Mouse (Mus musculus): ENCODE results near the gene Sdsl. TPM values are rescaled to one million over a fixed set of nuclear protein-coding genes. Genes with fewer than 3 reads are reported as not detected.

Gene Sdsl
- polyA plus RNA-seq (2012; rRNA removed), result 29.6 and 33.0 TPM in 2 replicates

DNA sequence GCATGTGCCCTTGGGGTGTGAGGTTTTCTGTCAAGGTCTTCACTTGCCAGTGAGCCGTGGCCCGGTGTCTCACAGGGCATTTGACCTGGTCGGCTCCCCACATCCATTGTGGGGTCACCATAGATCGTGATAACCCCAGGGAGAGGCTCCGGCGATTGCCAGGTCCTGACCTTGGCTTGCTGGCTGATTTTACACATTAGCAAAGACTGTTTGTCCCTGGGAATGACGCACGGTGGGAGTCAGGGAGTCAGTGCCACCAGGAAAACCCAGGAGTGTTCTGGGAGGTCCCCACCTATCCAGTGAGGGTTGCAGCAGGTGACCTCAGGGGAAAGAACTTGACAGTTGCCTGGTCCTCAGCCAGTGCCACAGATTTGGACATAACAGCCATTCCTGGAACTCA, at the start of gene Sdsl:
Gene Sdsl (minus strand): TSS at position 41 of the 400 bp plus-strand sequence.

DNA sequence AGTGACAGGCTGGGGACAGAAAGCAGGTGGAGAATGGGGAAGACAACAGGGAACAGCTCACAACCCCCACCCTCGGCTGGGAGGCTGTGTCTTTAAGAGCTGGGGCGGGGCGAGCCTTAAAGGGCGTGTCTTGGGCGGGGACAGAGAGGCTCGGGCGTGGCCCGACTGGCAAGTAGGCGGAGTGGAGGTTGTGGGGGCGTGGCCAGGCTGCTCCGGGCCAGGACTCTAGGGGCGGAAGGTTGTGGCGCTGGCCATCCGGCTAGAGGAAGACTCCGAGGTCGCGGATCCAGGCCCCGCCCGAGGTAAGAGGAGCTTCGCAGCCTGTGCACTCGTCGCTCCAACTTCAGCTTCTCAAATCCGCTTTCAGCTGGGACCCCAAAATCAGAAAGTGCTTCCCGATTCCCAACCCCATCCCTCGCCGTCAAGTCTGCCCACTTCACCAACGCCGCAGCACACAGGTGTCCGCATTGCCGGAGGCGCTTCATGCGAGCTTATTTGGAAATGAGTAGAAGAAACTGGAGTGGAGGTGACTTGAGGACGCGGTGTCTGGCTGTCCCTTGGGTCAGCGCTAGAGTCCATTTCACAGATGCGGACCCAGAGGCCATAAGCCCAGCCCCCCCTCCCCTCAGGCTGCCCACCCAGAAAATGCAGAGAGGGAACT, 38.5 kb upstream of the Sdsl start, which contains the start of gene Slc8b1:
Gene Slc8b1 (plus strand): TSS at position 187 of the 661 bp plus-strand sequence.

DNA sequence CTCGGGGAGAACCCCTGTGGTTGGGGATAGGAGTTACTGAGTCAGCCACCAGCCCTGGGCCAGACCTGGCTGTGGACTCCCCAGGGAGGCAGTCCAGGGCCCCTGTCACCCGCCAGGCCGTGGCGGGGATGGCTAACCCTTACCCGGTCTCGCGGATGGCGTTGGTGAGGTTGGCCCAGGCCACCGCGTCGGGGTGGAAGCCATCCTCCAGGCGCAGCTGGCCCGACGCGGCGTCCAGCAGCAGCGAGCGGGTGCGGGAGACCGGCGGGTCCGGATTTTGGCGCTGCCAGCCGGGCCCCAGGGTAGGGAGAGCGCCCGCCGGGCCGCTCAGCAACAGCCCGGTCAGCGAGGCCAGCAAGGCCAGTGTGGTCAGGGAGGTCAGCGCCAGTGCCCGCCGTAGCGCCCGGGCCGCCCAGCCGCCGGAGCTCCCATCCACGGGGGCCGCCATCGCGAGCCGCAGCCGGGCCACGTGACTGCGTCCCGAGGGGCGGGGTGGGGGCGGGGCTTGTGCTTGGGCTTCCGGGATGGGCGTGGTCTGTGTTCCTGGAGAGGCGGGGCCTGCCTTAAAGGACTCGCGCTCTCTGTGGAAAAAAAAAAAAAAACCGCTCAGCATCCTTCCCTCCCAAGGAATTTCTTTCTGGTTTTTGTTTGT, 30.7 kb upstream of the Sdsl start, which contains the start of gene Plbd2:
Gene Plbd2 (minus strand): TSS at position 482 of the 652 bp plus-strand sequence.

DNA sequence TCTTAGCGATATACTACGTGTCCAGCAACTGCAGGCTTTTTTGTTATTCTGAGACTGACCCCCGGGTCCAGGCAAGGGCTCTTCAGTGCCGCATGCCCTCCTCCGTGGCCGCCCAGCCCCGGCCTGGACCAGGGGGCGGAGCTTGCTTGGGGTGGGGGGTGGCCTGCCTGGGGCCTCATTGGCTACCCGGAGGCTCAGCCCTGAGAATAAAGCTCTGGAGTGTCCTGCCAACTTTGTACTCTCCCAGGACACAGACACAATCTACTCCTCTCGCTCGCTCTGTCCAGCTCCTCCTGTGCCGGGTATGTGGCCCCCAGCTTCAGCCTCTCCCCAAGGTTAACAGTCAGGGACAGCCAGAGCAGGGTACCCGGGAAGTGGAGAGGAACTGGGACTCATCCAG, 3.7 kb upstream of the Sdsl start, which contains the start of gene Sds:
Gene Sds (plus strand): TSS at position 231 of the 400 bp plus-strand sequence.

DNA sequence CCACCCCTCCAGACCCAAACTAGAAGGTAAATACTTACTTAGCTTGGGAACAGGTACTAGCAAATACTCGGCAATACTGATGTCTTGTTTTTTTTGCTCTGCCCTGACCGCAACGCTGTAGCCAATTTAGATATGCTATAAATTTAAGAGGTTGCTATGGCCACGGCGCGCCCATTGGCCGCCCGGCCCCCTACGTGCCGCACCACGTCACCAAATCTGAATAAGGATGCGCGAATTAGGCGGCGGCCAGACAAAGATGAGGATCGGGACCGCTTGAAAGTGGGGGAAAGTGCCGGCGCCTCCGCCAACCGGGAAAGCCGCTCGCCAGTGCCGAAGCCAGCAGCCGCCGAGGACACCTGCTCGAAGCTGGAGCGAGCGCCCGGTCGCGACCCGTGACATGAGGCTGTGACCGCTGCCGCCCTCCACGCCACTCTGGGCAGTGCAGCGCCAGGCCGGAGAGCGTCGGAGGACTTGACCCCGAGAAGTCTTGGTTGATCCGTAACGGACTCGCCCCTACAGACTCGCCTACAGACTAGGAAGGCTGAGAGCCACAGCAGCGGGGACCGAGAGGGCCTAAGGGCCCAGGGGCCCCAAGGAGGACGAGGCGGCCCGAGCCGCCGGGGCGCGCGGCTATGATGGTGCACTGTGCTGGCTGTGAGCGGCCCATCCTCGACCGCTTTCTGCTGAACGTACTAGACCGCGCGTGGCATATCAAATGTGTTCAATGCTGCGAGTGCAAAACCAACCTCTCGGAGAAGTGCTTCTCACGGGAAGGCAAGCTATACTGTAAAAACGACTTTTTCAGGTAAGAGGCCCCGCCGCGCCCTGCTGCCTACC, 40.7 kb downstream of the Sdsl start, which contains the start of gene Lhx5:
Gene Lhx5 (plus strand): TSS at position 51 of the 837 bp plus-strand sequence.

Other genes with a start within 250 kb of the Sdsl start
- gene Lhx5, start 41.1 kb downstream of the Sdsl start, polyA plus RNA-seq (2012; rRNA removed), result not detected in 2 replicates
- not detected in 2 replicates for gene Sds, start 3.7 kb upstream of the Sdsl start, polyA plus RNA-seq (2012; rRNA removed)
- 32.6 and 35.6 TPM in 2 replicates for gene Plbd2, start 30.8 kb upstream of the Sdsl start, polyA plus RNA-seq (2012; rRNA removed)
- gene Slc8b1, start 38.4 kb upstream of the Sdsl start, polyA plus RNA-seq (2012; rRNA removed), result 80.1 and 114 TPM in 2 replicates
- 124 and 167 TPM in 2 replicates for gene Tpcn1, start 115.9 kb upstream of the Sdsl start, polyA plus RNA-seq (2012; rRNA removed)
- gene Iqcd, start 116.2 kb upstream of the Sdsl start, polyA plus RNA-seq (2012; rRNA removed), result 1.1 and 1.3 TPM in 2 replicates
- 33.9 and 38.2 TPM in 2 replicates for gene Rita1, start 139.8 kb upstream of the Sdsl start, polyA plus RNA-seq (2012; rRNA removed)
- 57.7 and 58.7 TPM in 2 replicates for gene Ddx54, start 139.9 kb upstream of the Sdsl start, polyA plus RNA-seq (2012; rRNA removed)
- gene Cfap73, start 161.4 kb upstream of the Sdsl start, polyA plus RNA-seq (2012; rRNA removed), result not detected in 2 replicates
- 1.3 and 1.7 TPM in 2 replicates for gene Rasal1, start 176.0 kb upstream of the Sdsl start, polyA plus RNA-seq (2012; rRNA removed)
- gene Dtx1, start 239.1 kb upstream of the Sdsl start, polyA plus RNA-seq (2012; rRNA removed), result 11.0 and 12.4 TPM in 2 replicates